ENCODE assay signal across 10 mouse cellular contexts in the genomic region with DNA sequence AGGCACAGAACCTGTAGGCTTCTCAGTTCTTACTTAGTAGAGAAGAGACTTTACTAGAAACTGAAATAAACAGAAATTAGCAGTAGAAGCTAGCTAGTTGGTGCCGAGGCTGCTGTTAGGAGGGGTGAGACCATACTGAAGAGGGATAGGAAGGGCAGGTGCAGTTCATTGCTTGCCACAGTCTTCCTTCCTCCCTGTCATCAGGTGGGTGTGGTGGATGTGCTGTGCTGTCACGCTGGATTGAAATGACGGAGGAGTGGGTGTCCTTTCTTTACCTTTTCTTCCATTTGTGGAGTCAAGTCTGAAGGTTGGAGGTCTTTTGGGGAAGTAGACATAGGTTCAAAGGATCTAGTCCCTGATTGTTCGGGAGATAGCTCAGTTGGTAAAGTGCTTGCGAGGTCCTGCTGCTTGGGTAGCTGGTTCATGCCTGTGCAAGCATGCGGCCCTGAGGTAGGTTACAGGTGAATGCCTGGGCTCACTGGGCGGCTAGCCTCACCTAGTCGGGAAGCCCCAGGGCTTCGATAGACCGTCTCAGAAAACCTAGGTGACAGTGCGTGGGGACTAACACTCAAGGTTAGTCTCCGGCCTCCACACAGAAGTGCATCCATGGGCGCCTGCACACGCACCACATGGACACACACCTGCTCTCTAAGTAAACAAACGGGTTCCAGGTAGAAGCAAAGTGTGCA. TPM values are rescaled to one million over a fixed set of nuclear protein-coding genes. Genes with fewer than 3 reads are reported as not detected.
DNase-seq lines count a peak whose midpoint lies in the region; TF ChIP-seq lines count a peak whose summit lies in the region.
"Had no signal": no experiment of that assay in that cellular context is flagged by ENCODE, and none has a peak within 500 bp of the region (broad histone marks: within the 10 kb centered on the region; RNA-seq: fewer than 3 reads in every experiment).

No protein-coding gene starts in this region.

- no peak for TF ChIP-seq POLR2A in bone marrow macrophage, adult 2 months (IDR thresholded peaks at IDR 0.05; ENCODE audit: borderline replicate concordance, low read depth, low read length)

- DNase-seq in urinary bladder, adult 18-20 months (ENCODE audit: low spot score in 2 of 2) = peak; percentile 24 to 26
- DNase-seq in urinary bladder, adult 2 months (ENCODE audit: low spot score) = no peak
- DNase-seq in embryo, embryonic 9.5 days (ENCODE audit: extremely low spot score) = no peak
- DNase-seq in layer of hippocampus, adult 11-12 months (ENCODE audit: low spot score) = no peak
- DNase-seq in cerebellum, postnatal 4 days (ENCODE audit: low spot score in 2 of 2) = no peak
- DNase-seq: adrenal gland, postnatal 14 days; heart, adult 2 months had no signal

- peaks cover 44% of the 10 kb centered on the region for H3K4me1 ChIP-seq in bone marrow macrophage, adult 2 months (ENCODE audit: control insufficient read depth, insufficient read depth, low read length)

- no peak overlapping the region for H3K27ac ChIP-seq in bone marrow macrophage, adult 2 months (ENCODE audit: insufficient read depth, low read depth, low read length)
- H3K27ac ChIP-seq in macrophage = peak overlapping the region; percentile 90
- H3K27ac ChIP-seq: embryonic facial prominence, embryonic 15.5 days; heart, adult 2 months had no signal

- peak overlapping the region; percentile 16 for H3K4me3 ChIP-seq in bone marrow macrophage, adult 2 months (ENCODE audit: insufficient read depth, low read length)
- peak overlapping the region; percentile 90 for H3K4me3 ChIP-seq in macrophage (ENCODE audit: inconsistent target)
- H3K4me3 ChIP-seq: embryonic facial prominence, embryonic 15.5 days; heart, adult 2 months had no signal

- H3K79me2 ChIP-seq in macrophage (ENCODE audit: inconsistent target) = peaks cover 100% of the 10 kb centered on the region

- H3K36me3 ChIP-seq in macrophage (ENCODE audit: inconsistent target) = no peaks in the 10 kb centered on the region
- H3K36me3 ChIP-seq: embryonic facial prominence, embryonic 15.5 days had no signal

- TF ChIP-seq CTCF in bone marrow macrophage, adult 2 months (IDR thresholded peaks at IDR 0.05; ENCODE audit: low read depth, low read length) = no peak

- 59% methylated on average over 15 of the region's 15 CpGs for WGBS in macrophage (ENCODE audit: missing documents)

RNA-seq across cellular contexts. Expression of gene Osbpl8, which starts 6.8 kb away (rescaled TPM):
- polyA plus RNA-seq in urinary bladder, adult 2 months (2012; rRNA removed) = 10.7 and 11.3 TPM in 2 replicates
- 155 and 166 TPM in 2 replicates for polyA plus RNA-seq in bone marrow macrophage, adult 2 months (2012; ENCODE audit: insufficient read depth, insufficient read length, missing spikeins)
- total RNA-seq in macrophage (2018; cell fraction: chromatin; rRNA removed) = 1,000 to 10,000 TPM in 13 of 26 experiments, 100 to 1,000 TPM in 13; 377 to 2,472 (median 952) TPM
- total RNA-seq in macrophage (2018; cell fraction: cytosol; rRNA removed) = 100 to 1,000 TPM; 337 to 883 (median 545) TPM
- 1,000 to 10,000 TPM in 9 of 26 experiments, 100 to 1,000 TPM in 17; 456 to 1,463 (median 788) TPM for total RNA-seq in macrophage (2018; cell fraction: nucleus; rRNA removed)
- 244 to 329 TPM (median 315 TPM) in 3 replicates for polyA plus RNA-seq in macrophage (2018)

Comparison
In these comparisons a context has a peak if more than half of its experiments do, and no peak if none do; other contexts are left out.
1. DNase-seq: peak in urinary bladder, adult 18-20 months (2 of 2); none in urinary bladder, adult 2 months (single experiment), embryo, embryonic 9.5 days (single experiment), layer of hippocampus, adult 11-12 months (single experiment) and cerebellum, postnatal 4 days (0 of 2).
2. RNA of gene Osbpl8, which starts 6.8 kb away (polyA plus RNA-seq): 244 to 329 TPM in macrophage and 155 to 166 TPM in bone marrow macrophage, adult 2 months; 10.7 to 11.3 TPM in urinary bladder, adult 2 months; every median in the first group is over 10 times any median in the second.